Mouse (Mus musculus): ENCODE measurements around the gene Pcnx.

GRCm38 (mm10) chr12:81933430-81933829, 73.6 kb downstream of the Pcnx start:
- TF ChIP-seq GATA1 (IDR thresholded peaks at IDR 0.05; ENCODE audit: borderline replicate concordance, low read length) (no peak), FLI1 (IDR thresholded peaks at IDR 0.05; ENCODE audit: low read length) (no peak)

Measured in megakaryocyte, embryonic 14.5 days (primary cell).